Mouse (Mus musculus) kidney, postnatal 25 days (tissue): ENCODE measurements around the gene Grb2.

Source experiments
- DNase-seq, 2 experiments: peaks; one replicate each; pipeline ENCODE4 v3.0.0; 2021; ENCODE audit warnings: mixed read lengths in 2 of 2

The Grb2 gene

DNA sequence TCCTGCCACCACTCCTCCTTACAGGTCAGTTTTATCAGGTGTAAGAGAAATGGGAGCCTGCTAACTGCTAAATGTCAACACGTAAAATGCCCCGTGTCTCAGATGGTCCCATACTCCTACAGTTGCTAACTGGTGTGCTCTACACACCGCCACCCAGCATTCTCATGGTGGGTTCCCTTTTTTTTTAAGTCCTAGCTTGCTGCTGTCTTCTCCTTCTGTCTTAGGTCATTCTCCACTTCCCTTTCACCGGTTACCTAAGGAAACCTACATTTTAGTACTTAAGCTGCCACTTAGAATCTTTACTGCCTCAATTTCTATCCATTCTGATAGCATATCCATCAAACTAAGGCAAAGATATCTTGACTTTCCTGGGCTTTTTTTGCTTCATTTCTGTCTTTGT is 107.2 kb downstream of the Grb2 start:
- no peak for DNase-seq

DNA sequence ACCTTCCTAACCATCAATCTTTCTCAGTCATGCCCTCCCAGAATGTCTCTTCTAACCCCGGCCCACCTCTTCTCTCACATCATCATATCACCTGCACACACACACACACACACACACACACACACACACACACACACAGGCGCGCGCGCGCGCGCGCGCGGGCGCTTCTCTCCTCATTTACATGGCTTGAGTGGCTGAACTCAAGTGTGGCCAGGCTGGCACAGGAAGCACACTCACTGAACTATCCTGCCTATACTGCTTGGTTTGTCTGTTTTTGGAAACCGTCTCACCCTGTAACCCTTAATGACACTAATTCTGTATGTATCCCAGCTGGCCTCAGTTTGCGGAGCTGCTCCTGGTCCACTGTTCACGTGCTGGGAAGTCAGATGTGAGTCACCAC is 107.7 kb downstream of the Grb2 start:
- DNase-seq: no peak

DNA sequence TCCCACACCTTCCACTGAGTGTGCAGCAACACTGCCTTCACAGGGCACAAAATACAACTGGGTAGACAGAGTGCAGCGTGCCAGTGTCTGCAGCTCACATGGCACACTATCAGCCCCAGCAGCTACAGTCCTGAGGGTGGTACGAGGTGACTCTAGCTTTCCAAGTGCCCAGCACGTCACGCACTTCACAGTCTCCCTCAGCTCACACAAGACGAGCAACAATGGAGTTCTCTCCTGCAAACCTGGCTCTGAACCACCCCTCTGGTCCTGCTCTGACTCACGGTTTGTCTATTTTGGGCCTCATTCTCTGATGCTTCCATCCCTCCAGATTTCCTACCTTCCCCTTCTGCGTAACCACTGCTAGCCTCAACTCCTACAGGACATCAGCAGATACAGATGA is 108.7 kb downstream of the Grb2 start:
- peak in 1 of 2 experiments; percentile 26 for DNase-seq

DNA sequence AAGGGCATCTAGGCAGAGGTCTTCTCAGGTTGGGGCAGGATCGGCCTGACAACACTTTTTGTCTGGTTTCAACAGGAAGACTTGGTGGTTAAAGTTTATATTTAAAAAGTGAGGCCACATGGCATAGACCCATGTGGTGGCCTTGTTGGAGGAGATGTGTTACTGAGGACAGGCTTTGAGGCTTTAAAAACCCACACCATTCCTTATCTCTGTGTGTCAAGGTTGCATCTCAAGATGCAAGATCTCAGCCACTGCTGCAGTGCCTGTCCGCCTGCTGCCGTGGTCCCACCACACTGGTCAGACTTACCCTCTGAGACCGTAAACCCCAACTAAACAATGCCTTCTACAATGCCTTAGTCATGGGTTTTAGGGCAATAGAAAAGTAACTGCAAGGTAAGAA is 110.1 kb downstream of the Grb2 start:
- peak in 1 of 2 experiments; percentile 14 for DNase-seq

DNA sequence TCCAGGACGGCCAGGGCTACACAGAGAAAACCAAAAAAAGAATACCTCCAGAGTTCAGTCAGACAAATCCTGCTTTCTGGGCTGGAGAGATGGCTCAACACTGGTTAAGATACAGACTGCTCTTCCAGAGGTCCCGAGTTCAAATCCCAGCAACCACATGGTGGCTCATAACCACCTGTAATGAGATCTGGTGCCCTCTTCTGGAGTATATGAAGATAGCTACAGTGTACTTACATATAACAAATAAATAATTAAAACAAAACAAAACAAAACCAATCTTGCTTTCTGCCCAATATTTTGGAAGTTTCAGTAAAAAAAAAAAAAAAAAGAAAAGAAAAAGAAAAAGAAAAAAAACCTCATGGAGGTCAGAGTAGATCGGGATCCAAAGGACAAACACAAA is 113.2 kb downstream of the Grb2 start:
- DNase-seq: no peak
